Mouse (Mus musculus): ENCODE results near the gene Bcan. TPM values are rescaled to one million over a fixed set of nuclear protein-coding genes. Genes with fewer than 3 reads are reported as not detected.

The Bcan gene
- polyA plus RNA-seq, 1 experiment from 2014 or later, result not detected

DNA sequence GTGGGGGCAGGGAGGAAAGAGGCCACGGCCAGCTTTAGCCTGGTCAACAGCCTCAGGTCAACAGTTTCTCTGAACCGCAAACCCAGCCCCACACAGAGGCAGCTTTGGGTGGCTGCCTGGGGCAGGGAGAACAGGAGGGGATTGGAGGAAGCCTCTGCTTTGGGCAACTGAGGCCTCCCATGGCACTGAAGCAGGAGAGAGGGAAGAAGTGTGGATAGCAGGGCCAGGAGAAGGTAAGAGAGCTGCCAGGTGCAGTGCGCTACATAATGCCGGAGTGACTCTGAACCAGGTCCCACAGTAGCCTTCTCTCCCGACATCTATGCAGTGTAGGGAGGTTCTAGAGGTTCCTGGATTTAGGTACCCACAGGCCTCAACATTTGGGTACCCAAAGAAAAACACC is 19.3 kb downstream of the Bcan start:
- Histone ChIP-seq H3K9ac (no peak overlapping the region), H3K36me3 (ENCODE audit: insufficient read depth) (peaks cover 2% of the 10 kb centered on the region; the same call in 1 of the 2 replicates), H3K4me2 (no peak overlapping the region), H3K4me3 (ENCODE audit: low read depth, low read length) (no peak overlapping the region), H3K4me1 (ENCODE audit: insufficient read depth) (peaks cover 41% of the 10 kb centered on the region), H3K27ac (ENCODE audit: low read depth) (peak overlapping the region; percentile 18; the same call in 1 of the 2 replicates), H3K27me3 (ENCODE audit: insufficient read depth, low read length) (no peaks in the 10 kb centered on the region), H3K9me3 (ENCODE audit: low read depth, low read length) (no peaks in the 10 kb centered on the region)
- TF ChIP-seq CTCF (IDR thresholded peaks at IDR 0.05; ENCODE audit: low read depth), result no peak
- WGBS, result 61% methylated on average over 5 of the region's 5 CpGs
- DNase-seq, result no peak
- ATAC-seq (ENCODE audit: insufficient read depth), result no peak

- Histone ChIP-seq H3K27me3 (ENCODE audit: insufficient read depth, low read length) (no peaks in the 10 kb centered on the region), H3K9ac (no peak overlapping the region), H3K36me3 (ENCODE audit: insufficient read depth) (peaks cover 9% of the 10 kb centered on the region; the same call in 1 of the 2 replicates), H3K4me3 (ENCODE audit: low read depth, low read length) (no peak overlapping the region), H3K9me3 (ENCODE audit: low read depth, low read length) (no peaks in the 10 kb centered on the region), H3K4me2 (no peak overlapping the region), H3K4me1 (ENCODE audit: insufficient read depth) (peaks cover 35% of the 10 kb centered on the region), H3K27ac (ENCODE audit: low read depth) (peak overlapping the region; percentile 18; the same call in 1 of the 2 replicates)
- no peak for DNase-seq
- WGBS, result 42% methylated on average over 3 of the region's 3 CpGs
- TF ChIP-seq CTCF (IDR thresholded peaks at IDR 0.05; ENCODE audit: low read depth), result no peak
- no peak for ATAC-seq (ENCODE audit: insufficient read depth)
Observed at GRCm38 (mm10) chr3:87980085-87980484, 19.9 kb downstream of the Bcan start.

GRCm38 (mm10) chr3:87979493-87979892 is 20.5 kb downstream of the Bcan start:
- no peaks in the 10 kb centered on the region for H3K27me3 ChIP-seq (ENCODE audit: insufficient read depth, low read length)
- no peak overlapping the region for H3K9ac ChIP-seq
- H3K4me1 ChIP-seq (ENCODE audit: insufficient read depth), result peaks cover 35% of the 10 kb centered on the region
- H3K9me3 ChIP-seq (ENCODE audit: low read depth, low read length), result no peaks in the 10 kb centered on the region
- no peak overlapping the region for H3K27ac ChIP-seq (ENCODE audit: low read depth)
- 80% methylated on average over 5 of the region's 5 CpGs for WGBS
- H3K36me3 ChIP-seq (ENCODE audit: insufficient read depth), result peaks cover 13% of the 10 kb centered on the region; the same call in 1 of the 2 replicates
- DNase-seq (no peak), ATAC-seq (ENCODE audit: insufficient read depth) (no peak)
- no peak for TF ChIP-seq CTCF (IDR thresholded peaks at IDR 0.05; ENCODE audit: low read depth)
- H3K4me3 ChIP-seq (ENCODE audit: low read depth, low read length), result no peak overlapping the region
- H3K4me2 ChIP-seq, result no peak overlapping the region

DNA sequence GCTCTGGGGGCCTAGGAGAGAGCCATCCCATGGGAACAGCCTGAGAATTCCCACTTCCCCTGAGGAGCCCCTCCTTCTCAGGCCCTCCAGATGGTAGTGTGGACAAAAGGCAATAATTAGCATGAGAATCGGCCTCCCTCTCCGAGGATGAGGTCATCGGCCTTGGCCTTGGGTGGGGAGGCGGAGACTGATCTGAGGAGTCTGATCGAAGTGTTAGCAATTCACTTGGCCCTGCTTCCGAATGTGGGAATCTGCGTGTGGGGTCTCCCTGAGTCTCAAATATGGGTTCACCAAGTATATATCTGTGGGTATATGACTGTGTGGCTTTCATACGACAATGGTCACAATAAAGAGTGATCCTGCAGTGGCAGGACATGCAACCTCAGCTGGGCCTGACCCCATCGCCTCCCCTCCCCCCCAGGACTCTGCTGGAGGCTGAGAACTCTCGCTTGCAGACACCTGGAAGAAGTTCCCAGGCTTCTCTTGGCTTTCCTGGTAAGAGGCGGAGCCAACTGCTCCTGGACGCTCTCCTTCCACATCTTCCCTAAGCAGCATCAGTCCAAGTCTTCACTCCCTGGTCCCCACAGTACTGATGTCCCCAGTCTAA is 25.5 kb downstream of the Bcan start:
- Histone ChIP-seq H3K27ac (ENCODE audit: low read depth) (peak overlapping the region; percentile 67), H3K4me3 (ENCODE audit: low read depth, low read length) (peak overlapping the region; percentile 66), H3K27me3 (ENCODE audit: insufficient read depth, low read length) (no peaks in the 10 kb centered on the region), H3K9ac (peak overlapping the region; percentile 40), H3K36me3 (ENCODE audit: insufficient read depth) (peaks cover 13% of the 10 kb centered on the region; the same call in 1 of the 2 replicates), H3K4me1 (ENCODE audit: insufficient read depth) (peaks cover 34% of the 10 kb centered on the region), H3K9me3 (ENCODE audit: low read depth, low read length) (no peaks in the 10 kb centered on the region), H3K4me2 (peak overlapping the region; percentile 96)
- WGBS, result 25% methylated on average over 12 of the region's 12 CpGs
- DNase-seq (peak; percentile 57), ATAC-seq (ENCODE audit: insufficient read depth) (no peak)
- TF ChIP-seq CTCF (IDR thresholded peaks at IDR 0.05; ENCODE audit: low read depth), result no peak

GRCm38 (mm10) chr3:87973593-87974380 is 26.2 kb downstream of the Bcan start:
- Histone ChIP-seq H3K27ac (ENCODE audit: low read depth) (peak overlapping the region; percentile 67), H3K9me3 (ENCODE audit: low read depth, low read length) (no peaks in the 10 kb centered on the region), H3K4me2 (peak overlapping the region; percentile 96), H3K36me3 (ENCODE audit: insufficient read depth) (peaks cover 13% of the 10 kb centered on the region; the same call in 1 of the 2 replicates), H3K4me1 (ENCODE audit: insufficient read depth) (peaks cover 34% of the 10 kb centered on the region), H3K4me3 (ENCODE audit: low read depth, low read length) (peak overlapping the region; percentile 66), H3K9ac (peak overlapping the region; percentile 40), H3K27me3 (ENCODE audit: insufficient read depth, low read length) (no peaks in the 10 kb centered on the region)
- DNase-seq, result no peak
- no peak for TF ChIP-seq CTCF (IDR thresholded peaks at IDR 0.05; ENCODE audit: low read depth)
- no peak for ATAC-seq (ENCODE audit: insufficient read depth)
- 40% methylated on average over 14 of the region's 14 CpGs for WGBS

DNA sequence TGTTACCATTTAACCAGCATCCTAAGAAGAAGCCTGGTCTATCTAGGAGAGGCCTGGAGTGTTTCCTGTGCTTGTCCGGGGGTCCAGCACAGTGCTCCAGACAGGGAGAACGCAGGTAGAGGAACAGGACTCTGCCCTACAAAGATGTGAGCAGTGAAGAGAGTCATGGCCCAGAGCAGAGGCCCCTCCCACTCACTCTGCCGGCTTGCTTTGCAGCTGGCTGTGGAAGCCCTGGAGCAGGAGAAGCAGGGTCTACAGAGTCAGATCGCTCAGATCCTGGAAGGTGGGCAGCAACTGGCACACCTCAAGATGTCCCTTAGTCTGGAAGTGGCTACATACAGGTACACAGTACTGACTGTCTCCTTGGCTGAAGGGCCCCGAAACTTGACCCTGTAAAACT is 27.3 kb downstream of the Bcan start:
- Histone ChIP-seq H3K4me2 (peak overlapping the region; percentile 96), H3K4me1 (ENCODE audit: insufficient read depth) (peaks cover 34% of the 10 kb centered on the region), H3K4me3 (ENCODE audit: low read depth, low read length) (peak overlapping the region; percentile 66), H3K9ac (peak overlapping the region; percentile 73), H3K27ac (ENCODE audit: low read depth) (no peak overlapping the region), H3K9me3 (ENCODE audit: low read depth, low read length) (no peaks in the 10 kb centered on the region), H3K27me3 (ENCODE audit: insufficient read depth, low read length) (no peaks in the 10 kb centered on the region), H3K36me3 (ENCODE audit: insufficient read depth) (peaks cover 13% of the 10 kb centered on the region; the same call in 1 of the 2 replicates)
- DNase-seq, result peak; percentile 52
- no peak for TF ChIP-seq CTCF (IDR thresholded peaks at IDR 0.05; ENCODE audit: low read depth)
- ATAC-seq (ENCODE audit: insufficient read depth), result no peak
- 26% methylated on average over 5 of the region's 5 CpGs for WGBS

DNA sequence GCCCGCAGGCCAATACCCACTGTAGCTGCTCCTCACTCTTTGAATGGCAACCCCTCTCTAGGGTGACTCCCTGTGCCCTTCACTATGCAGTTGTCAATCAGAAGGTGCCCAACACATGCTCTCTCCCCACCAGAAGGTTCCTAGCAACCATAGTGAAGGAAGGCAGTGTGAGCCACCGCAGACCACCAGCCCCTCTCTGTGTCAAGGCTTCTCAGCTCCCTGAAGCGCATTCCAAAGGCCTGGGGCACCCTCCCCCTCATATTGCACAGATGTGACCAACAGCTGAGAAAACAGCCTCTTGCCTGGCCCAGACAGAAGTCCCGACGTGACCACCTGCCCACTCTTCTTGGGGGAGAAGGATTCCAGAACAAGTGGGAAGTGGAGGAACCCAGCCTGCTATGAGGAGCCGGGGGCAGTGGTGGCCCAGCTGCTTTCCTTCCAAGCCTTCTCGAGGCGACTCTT is 27.8 kb downstream of the Bcan start:
- DNase-seq, result no peak
- no peaks in the 10 kb centered on the region for H3K9me3 ChIP-seq (ENCODE audit: low read depth, low read length)
- TF ChIP-seq CTCF (IDR thresholded peaks at IDR 0.05; ENCODE audit: low read depth), result no peak
- no peak for ATAC-seq (ENCODE audit: insufficient read depth)
- peak overlapping the region; percentile 66 for H3K4me3 ChIP-seq (ENCODE audit: low read depth, low read length)
- H3K36me3 ChIP-seq (ENCODE audit: insufficient read depth), result peaks cover 13% of the 10 kb centered on the region; the same call in 1 of the 2 replicates
- 9% methylated on average over 8 of the region's 8 CpGs for WGBS
- peak overlapping the region; percentile 73 for H3K9ac ChIP-seq
- H3K27ac ChIP-seq (ENCODE audit: low read depth), result no peak overlapping the region
- H3K27me3 ChIP-seq (ENCODE audit: insufficient read depth, low read length), result no peaks in the 10 kb centered on the region
- peak overlapping the region; percentile 96 for H3K4me2 ChIP-seq
- peaks cover 34% of the 10 kb centered on the region for H3K4me1 ChIP-seq (ENCODE audit: insufficient read depth)
